In the genomic region with DNA sequence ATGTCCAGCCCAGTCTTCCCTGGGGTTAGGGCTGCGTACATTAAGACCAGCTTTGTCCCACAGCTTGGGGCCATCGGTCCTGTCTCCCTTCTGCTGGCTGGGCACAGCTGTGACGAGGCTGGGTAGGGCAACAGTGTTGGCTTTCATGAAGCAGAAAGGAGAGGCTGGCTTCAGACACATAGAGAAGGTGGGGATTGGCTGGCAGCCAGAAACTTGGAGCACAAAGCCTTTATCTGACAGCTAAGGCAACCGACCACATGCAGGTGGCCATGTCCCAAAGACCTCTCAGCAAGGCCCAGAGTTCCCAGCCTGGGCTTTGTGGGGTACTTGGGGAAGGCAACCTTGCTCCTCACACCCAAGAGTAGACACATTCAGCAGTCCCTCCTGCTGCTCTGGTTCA, we compare ENCODE assay signal across 9 mouse cellular contexts. TPM values are rescaled to one million over a fixed set of nuclear protein-coding genes. Genes with fewer than 3 reads are reported as not detected.
DNase-seq lines count a peak whose midpoint lies in the region; ATAC-seq lines count a peak whose summit lies in the region.
"Had no signal": no experiment of that assay in that cellular context is flagged by ENCODE, and none has a peak within 500 bp of the region (broad histone marks: within the 10 kb centered on the region; RNA-seq: fewer than 3 reads in every experiment).

No protein-coding gene starts in this region.

- intact Hi-C loops in left cerebral cortex, postnatal 4 days (cut with DNase I): no loop called here

- DNase-seq in cerebellum, adult 9-11 months: peak; percentile 50
- DNase-seq in cerebellum, adult 8-10 months: no peak
- peak; percentile 47 for DNase-seq in ovary, postnatal 14 days (ENCODE audit: low spot score)
- DNase-seq in ovary, postnatal 10 days (ENCODE audit: low spot score): no peak
- peak; percentile 72 for DNase-seq in left cerebral cortex, postnatal 4 days
- DNase-seq in gastrocnemius, postnatal 25 days: no peak
- DNase-seq in gastrocnemius, adult 8-10 months (ENCODE audit: low spot score in 2 of 2): no peak

- peaks cover 88% of the 10 kb centered on the region for H3K36me3 ChIP-seq in heart, embryonic 12.5 days

- WGBS in heart, embryonic 12.5 days: 49% methylated on average over 4 of the region's 4 CpGs

- no peaks in the 10 kb centered on the region for H3K27me3 ChIP-seq in heart, embryonic 12.5 days (replicated peaks)
- H3K27me3 ChIP-seq: embryonic facial prominence, embryonic 13.5 days had no signal

- 0 out of 2 replicates have a peak overlapping the region, but pooled peaks have one; percentile 39 for H3K27ac ChIP-seq in heart, embryonic 12.5 days (ENCODE audit: poor library complexity, severe bottlenecking)
- H3K27ac ChIP-seq: embryonic facial prominence, embryonic 13.5 days had no signal

- no peak overlapping the region for H3K9ac ChIP-seq in heart, embryonic 12.5 days
- H3K9ac ChIP-seq: embryonic facial prominence, embryonic 13.5 days had no signal

- H3K4me1 ChIP-seq in heart, embryonic 12.5 days (replicated peaks): peaks cover 11% of the 10 kb centered on the region

- H3K4me3 ChIP-seq in heart, embryonic 12.5 days: no peak overlapping the region
- H3K4me3 ChIP-seq: embryonic facial prominence, embryonic 13.5 days had no signal

- no peak overlapping the region for H3K4me2 ChIP-seq in heart, embryonic 12.5 days
- H3K4me2 ChIP-seq: embryonic facial prominence, embryonic 13.5 days had no signal

- no peaks in the 10 kb centered on the region for H3K9me3 ChIP-seq in heart, embryonic 12.5 days (replicated peaks)
- H3K9me3 ChIP-seq: embryonic facial prominence, embryonic 13.5 days had no signal

- ATAC-seq in heart, embryonic 12.5 days (ENCODE audit: insufficient number of reproducible peaks, low FRiP score): 0 out of 2 replicates have a peak, but pooled peaks have one; percentile 12

RNA-seq across cellular contexts. Expression of gene Cnp, which starts 7.1 kb away (rescaled TPM):
- polyA plus RNA-seq in heart, embryonic 12.5 days (2016; fragmentation: Nextera tagmentation; extraction: Ambion mirVana): 21.6 and 22.1 TPM in 2 replicates
- total RNA-seq in left cerebral cortex, postnatal 4 days (2021): 10 to 100 TPM; 25.6 to 29.6 TPM
- 1 to 10 TPM; 8.6 to 9.6 TPM for total RNA-seq in gastrocnemius, postnatal 25 days (2021)
- total RNA-seq in gastrocnemius, adult 8-10 months (2022): 1 to 10 TPM; 2.3 to 5.5 (median 4.2) TPM

RNA-seq across cellular contexts. Expression of gene Ttc25, which starts 36.3 kb away (rescaled TPM):
- polyA plus RNA-seq in heart, embryonic 12.5 days (2016; fragmentation: Nextera tagmentation; extraction: Ambion mirVana): 0.30 and 0.77 TPM in 2 replicates
- under 1 TPM; 0.58 to 0.93 TPM for total RNA-seq in left cerebral cortex, postnatal 4 days (2021)
- under 1 TPM; 0.36 to 0.38 TPM for total RNA-seq in gastrocnemius, postnatal 25 days (2021)
- under 1 TPM; 0.09 to 0.51 (median 0.24) TPM for total RNA-seq in gastrocnemius, adult 8-10 months (2022)

RNA-seq across cellular contexts. Expression of gene Nkiras2, which starts 37.3 kb away (rescaled TPM):
- polyA plus RNA-seq in heart, embryonic 12.5 days (2016; fragmentation: Nextera tagmentation; extraction: Ambion mirVana): 59.7 and 60.7 TPM in 2 replicates
- total RNA-seq in left cerebral cortex, postnatal 4 days (2021): 10 to 100 TPM; 37.7 to 39.9 TPM
- total RNA-seq in gastrocnemius, postnatal 25 days (2021): 10 to 100 TPM; 19.9 to 21.5 TPM
- 10 to 100 TPM; 18.1 to 18.9 (median 18.6) TPM for total RNA-seq in gastrocnemius, adult 8-10 months (2022)

RNA-seq across cellular contexts. Expression of gene Dnajc7, which starts 38.2 kb away (rescaled TPM):
- polyA plus RNA-seq in heart, embryonic 12.5 days (2016; fragmentation: Nextera tagmentation; extraction: Ambion mirVana): 207 and 213 TPM in 2 replicates
- total RNA-seq in left cerebral cortex, postnatal 4 days (2021): 100 to 1,000 TPM; 276 to 297 TPM
- total RNA-seq in gastrocnemius, postnatal 25 days (2021): 100 to 1,000 TPM; 123 to 126 TPM
- 100 to 1,000 TPM in 2 of 4 experiments, 10 to 100 TPM in 2; 79.4 to 106 (median 95.5) TPM for total RNA-seq in gastrocnemius, adult 8-10 months (2022)

RNA-seq across cellular contexts. Expression of gene Acly, which starts 54.0 kb away (rescaled TPM):
- 93.7 and 99.0 TPM in 2 replicates for polyA plus RNA-seq in heart, embryonic 12.5 days (2016; fragmentation: Nextera tagmentation; extraction: Ambion mirVana)
- 100 to 1,000 TPM; 211 to 219 TPM for total RNA-seq in left cerebral cortex, postnatal 4 days (2021)
- 10 to 100 TPM; 10.6 to 20.3 TPM for total RNA-seq in gastrocnemius, postnatal 25 days (2021)
- total RNA-seq in gastrocnemius, adult 8-10 months (2022): 1 to 10 TPM; 6.9 to 8.5 (median 8.0) TPM

Comparison
In these comparisons a context has a peak if more than half of its experiments do, and no peak if none do; other contexts are left out.
1. DNase-seq: peak in cerebellum, adult 9-11 months (single experiment), ovary, postnatal 14 days (single experiment) and left cerebral cortex, postnatal 4 days (single experiment); none in cerebellum, adult 8-10 months (single experiment), ovary, postnatal 10 days (single experiment), gastrocnemius, postnatal 25 days (single experiment) and gastrocnemius, adult 8-10 months (0 of 2).